Mouse (Mus musculus) limb, embryonic 14.5 days (tissue): Measurements from ENCODE around the gene Abhd4. TPM values are rescaled to one million over a fixed set of nuclear protein-coding genes. Genes with fewer than 3 reads are reported as not detected.

Experiments used
- ATAC-seq: fragments of 200-750 bp; cut with Nextera tagmentation; 2 replicates; pipeline ENCODE4 v1.8.0; 2017; ENCODE audit warnings: low read depth, moderate number of reproducible peaks, moderate TSS enrichment; ENCODE audit not compliant: low FRiP score
- DNase-seq: peaks from one replicate; pipeline ENCODE4 v3.0.0-alpha.2; 2015; ENCODE audit warnings: low spot score
- H3K27ac ChIP-seq: fragments of 300-500 bp; sonication (generic); replicated peaks from 2 replicates; pipeline ENCODE4 v1.5.1; 2014; ENCODE audit warnings: low read depth, mild to moderate bottlenecking, low read length, moderate library complexity, mixed read lengths
- H3K27me3 ChIP-seq: fragments of 300-500 bp; sonication (generic); 2 replicates; pipeline ENCODE4 v1.6.1; 2014; ENCODE audit warnings: low read length, mixed read lengths; ENCODE audit not compliant: control insufficient read depth, insufficient read depth
- H3K36me3 ChIP-seq: fragments of 300-500 bp; sonication (generic); 2 replicates; pipeline ENCODE4 v1.6.1; 2014; ENCODE audit warnings: mild to moderate bottlenecking, low read length, moderate library complexity, mixed read lengths; ENCODE audit not compliant: control insufficient read depth, insufficient read depth
- H3K4me1 ChIP-seq: fragments of 300-500 bp; sonication (generic); 2 replicates; pipeline ENCODE4 v1.6.1; 2014; ENCODE audit warnings: antibody characterized with exemption, low read length, mixed read lengths; ENCODE audit not compliant: control insufficient read depth, insufficient read depth
- H3K4me2 ChIP-seq: fragments of 300-500 bp; sonication (generic); replicated peaks from 2 replicates; pipeline ENCODE4 v1.6.1; 2014; ENCODE audit warnings: low read depth, mild to moderate bottlenecking, low read length, moderate library complexity; ENCODE audit not compliant: severe bottlenecking
- H3K4me3 ChIP-seq: fragments of 300-500 bp; sonication (generic); replicated peaks from 2 replicates; pipeline ENCODE4 v1.5.1; 2014; ENCODE audit warnings: low read length
- H3K9ac ChIP-seq: fragments of 300-500 bp; sonication (generic); 2 replicates; pipeline ENCODE4 v1.6.1; 2014; ENCODE audit warnings: mild to moderate bottlenecking, low read depth, low read length, moderate library complexity; ENCODE audit not compliant: severe bottlenecking
- H3K9me3 ChIP-seq: fragments of 300-500 bp; sonication (generic); 2 replicates; pipeline ENCODE4 v1.6.1; 2016; ENCODE audit warnings: low read length; ENCODE audit not compliant: control insufficient read depth
- POLR2A ChIP-seq: fragments of 200-500 bp; IDR thresholded peaks from 2 replicates; pipeline ENCODE4 v1.8.0; 2012; ENCODE audit warnings: inconsistent platforms, mild to moderate bottlenecking, moderate library complexity, borderline replicate concordance; ENCODE audit not compliant: insufficient read depth, insufficient read length; ENCODE audit errors: extremely low read depth
- WGBS: fragments of 180-500 bp; shearing (Covaris S2); extraction: QIAGEN DNeasy Blood & Tissue Kit; methylation state at CpG from one replicate; pipeline ENCODE4 v1.1.7; 2014; 5-methylcytosine and 5-hydroxymethylcytosine counted together
- polyA plus RNA-seq, 2 experiments: library from polyadenylated mRNA; depleted of rRNA in 1 of 2; stranded (reverse) in 1 of 2; unstranded in 1 of 2; fragments of >200 nt; fragmentation: Nextera tagmentation in 1 of 2; extraction: Ambion mirVana in 1 of 2; gene quantifications; 2 replicates each; pipeline versions ENCODE4 v1.2.1 to v1.2.3; 2012 to 2014

Gene Abhd4
- polyA plus RNA-seq, 2 experiments = 27.7 to 58.4 TPM

- Histone ChIP-seq H3K4me3 (no peak overlapping the region), H3K27me3 (no peaks in the 10 kb centered on the region), H3K9ac (no peak overlapping the region), H3K9me3 (no peaks in the 10 kb centered on the region), H3K27ac (no peak overlapping the region), H3K4me2 (no peak overlapping the region), H3K36me3 (no peaks in the 10 kb centered on the region), H3K4me1 (no peaks in the 10 kb centered on the region)
- DNase-seq (no peak), ATAC-seq (no peak)
- no peak for TF ChIP-seq POLR2A
- WGBS = 90% methylated on average over 8 of the region's 8 CpGs
Measured at GRCm38 (mm10) chr14:54211199-54211598, 42.8 kb upstream of the Abhd4 start.

GRCm38 (mm10) chr14:54211755-54212154 is 42.2 kb upstream of the Abhd4 start:
- TF ChIP-seq POLR2A = no peak
- ATAC-seq (no peak), DNase-seq (no peak)
- 92% methylated on average over 5 of the region's 5 CpGs for WGBS
- Histone ChIP-seq H3K27ac (no peak overlapping the region), H3K36me3 (no peaks in the 10 kb centered on the region), H3K9me3 (no peaks in the 10 kb centered on the region), H3K9ac (no peak overlapping the region), H3K4me1 (no peaks in the 10 kb centered on the region), H3K27me3 (no peaks in the 10 kb centered on the region), H3K4me3 (no peak overlapping the region), H3K4me2 (no peak overlapping the region)

- Histone ChIP-seq H3K9ac (no peak overlapping the region), H3K36me3 (no peaks in the 10 kb centered on the region), H3K27me3 (no peaks in the 10 kb centered on the region), H3K4me3 (no peak overlapping the region), H3K4me1 (peaks cover 2% of the 10 kb centered on the region; the same call in 1 of the 2 replicates), H3K4me2 (no peak overlapping the region), H3K27ac (no peak overlapping the region), H3K9me3 (no peaks in the 10 kb centered on the region)
- 77% methylated on average over 2 of the region's 2 CpGs for WGBS
- no peak for TF ChIP-seq POLR2A
- no peak for ATAC-seq
- no peak for DNase-seq
Measured at GRCm38 (mm10) chr14:54213734-54214133, 40.3 kb upstream of the Abhd4 start.

GRCm38 (mm10) chr14:54214477-54214876 is 39.5 kb upstream of the Abhd4 start:
- DNase-seq (no peak), ATAC-seq (no peak)
- no peaks in the 10 kb centered on the region for H3K27me3 ChIP-seq
- no peaks in the 10 kb centered on the region for H3K9me3 ChIP-seq
- no peak for TF ChIP-seq POLR2A
- no peak overlapping the region for H3K9ac ChIP-seq
- no peak overlapping the region for H3K27ac ChIP-seq
- no peak overlapping the region for H3K4me3 ChIP-seq
- 41% methylated on average over 2 of the region's 2 CpGs for WGBS
- H3K4me2 ChIP-seq = no peak overlapping the region
- H3K4me1 ChIP-seq = peaks cover 8% of the 10 kb centered on the region; the same call in 1 of the 2 replicates
- no peaks in the 10 kb centered on the region for H3K36me3 ChIP-seq

- no peak overlapping the region for H3K9ac ChIP-seq
- H3K27me3 ChIP-seq = no peaks in the 10 kb centered on the region
- H3K27ac ChIP-seq = no peak overlapping the region
- no peak for ATAC-seq
- no peak overlapping the region for H3K4me3 ChIP-seq
- no peaks in the 10 kb centered on the region for H3K36me3 ChIP-seq
- H3K9me3 ChIP-seq = no peaks in the 10 kb centered on the region
- H3K4me2 ChIP-seq = no peak overlapping the region
- 61% methylated on average over 10 of the region's 10 CpGs for WGBS
- TF ChIP-seq POLR2A = no peak
- H3K4me1 ChIP-seq = peaks cover 8% of the 10 kb centered on the region; the same call in 1 of the 2 replicates
- DNase-seq = no peak
Measured at GRCm38 (mm10) chr14:54214901-54215300, 39.1 kb upstream of the Abhd4 start.

- 78% methylated on average over 7 of the region's 7 CpGs for WGBS
- Histone ChIP-seq H3K9ac (no peak overlapping the region), H3K4me1 (peaks cover 8% of the 10 kb centered on the region; the same call in 1 of the 2 replicates), H3K4me3 (no peak overlapping the region), H3K4me2 (no peak overlapping the region), H3K27me3 (no peaks in the 10 kb centered on the region), H3K9me3 (no peaks in the 10 kb centered on the region), H3K27ac (no peak overlapping the region), H3K36me3 (no peaks in the 10 kb centered on the region)
- ATAC-seq (no peak), DNase-seq (no peak)
- no peak for TF ChIP-seq POLR2A
Measured at GRCm38 (mm10) chr14:54216126-54216525, 37.9 kb upstream of the Abhd4 start.
